Mouse (Mus musculus): ENCODE results near the gene Slc9b1.

DNA sequence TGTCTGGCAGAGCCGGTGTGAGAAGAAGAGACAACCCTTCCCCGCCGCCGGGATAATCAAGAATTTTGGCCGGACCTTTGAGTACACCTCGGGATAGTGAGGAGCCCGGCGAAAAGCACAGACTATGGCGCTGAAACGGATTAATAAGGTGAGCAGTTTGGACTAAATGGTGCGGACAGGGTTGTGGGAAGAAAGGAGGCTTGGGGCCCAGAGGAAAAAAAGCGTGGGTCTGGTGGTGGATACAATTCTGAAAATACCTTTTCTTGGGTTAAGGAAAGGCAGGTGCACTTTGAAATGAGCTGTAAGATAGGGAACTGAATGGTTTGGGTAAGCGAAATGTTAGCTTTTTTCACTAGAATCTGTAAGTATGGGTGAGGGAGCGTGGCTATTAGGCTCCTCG is 91.8 kb downstream of the Slc9b1 start:
- no peak for TF ChIP-seq CTCF (IDR thresholded peaks at IDR 0.05; ENCODE audit: control insufficient read depth, insufficient read depth, insufficient read length)
- TF ChIP-seq MAX (IDR thresholded peaks at IDR 0.05), result no peak
- no peak for TF ChIP-seq FOSL1 (IDR thresholded peaks at IDR 0.05; ENCODE audit: insufficient read depth, low read length, poor library complexity, severe bottlenecking)
- TF ChIP-seq USF1 (IDR thresholded peaks at IDR 0.05; ENCODE audit: low read depth), result no peak
- no peak for TF ChIP-seq MYOD1 (IDR thresholded peaks at IDR 0.05; ENCODE audit: control insufficient read depth, insufficient read length, low read depth)
- no peak for TF ChIP-seq MYOG (IDR thresholded peaks at IDR 0.05; ENCODE audit: control insufficient read depth, extremely low read depth, insufficient read length)
- TF ChIP-seq CEBPB (IDR thresholded peaks at IDR 0.05; ENCODE audit: low read depth), result no peak

Measured in C2C12 (cell line).